Mouse (Mus musculus) forebrain, embryonic 14.5 days (tissue): ENCODE data around the gene Ndrg2. TPM values are rescaled to one million over a fixed set of nuclear protein-coding genes. Genes with fewer than 3 reads are reported as not detected.

Experiments used
- ATAC-seq: fragments of 200-750 bp; cut with Nextera tagmentation; 2 replicates; pipeline ENCODE4 v1.8.0; 2017; ENCODE audit warnings: mild to moderate bottlenecking, moderate library complexity
- DNase-seq: peaks from one replicate; pipeline ENCODE4 v3.0.0-alpha.2; 2015; ENCODE audit warnings: low spot score
- H3K27ac ChIP-seq: fragments of 300-500 bp; sonication (generic); 2 replicates; pipeline ENCODE4 v1.5.1; 2014; ENCODE audit warnings: low read depth, mild to moderate bottlenecking, control low read depth, low read length, moderate library complexity
- H3K27me3 ChIP-seq: fragments of 300-500 bp; sonication (generic); replicated peaks from 2 replicates; pipeline ENCODE4 v1.6.1; 2014; ENCODE audit warnings: low read length, control low read depth, mixed read lengths; ENCODE audit not compliant: control insufficient read depth, insufficient read depth
- H3K36me3 ChIP-seq: fragments of 300-500 bp; sonication (generic); 2 replicates; pipeline ENCODE4 v1.6.1; 2014; ENCODE audit warnings: low read length, control low read depth; ENCODE audit not compliant: control insufficient read depth, insufficient read depth
- H3K4me1 ChIP-seq: fragments of 300-500 bp; sonication (generic); 2 replicates; pipeline ENCODE4 v1.6.1; 2014; ENCODE audit warnings: antibody characterized with exemption, low read length, control low read depth; ENCODE audit not compliant: control insufficient read depth, insufficient read depth
- H3K4me2 ChIP-seq: fragments of 300-500 bp; sonication (generic); 2 replicates; pipeline ENCODE4 v1.6.1; 2014; ENCODE audit warnings: mild to moderate bottlenecking, control low read depth, low read length
- H3K4me3 ChIP-seq: fragments of 300-500 bp; sonication (generic); 2 replicates; pipeline ENCODE4 v1.5.1; 2014; ENCODE audit warnings: low read depth, low read length, control low read depth
- H3K9ac ChIP-seq: fragments of 300-500 bp; sonication (generic); 2 replicates; pipeline ENCODE4 v1.6.1; 2014; ENCODE audit warnings: mild to moderate bottlenecking, low read length, control low read depth, moderate library complexity
- H3K9me3 ChIP-seq: fragments of 300-500 bp; sonication (generic); replicated peaks from 2 replicates; pipeline ENCODE4 v1.6.1; 2016; ENCODE audit warnings: low read length, control low read depth, mixed read lengths; ENCODE audit not compliant: control insufficient read depth
- WGBS: fragments of 180-500 bp; shearing (Covaris S2); extraction: QIAGEN DNeasy Blood & Tissue Kit; methylation state at CpG from one replicate; pipeline ENCODE4 v1.1.7; 2014; 5-methylcytosine and 5-hydroxymethylcytosine counted together
- polyA plus RNA-seq: library from polyadenylated mRNA; unstranded; fragments of >200 nt; fragmentation: Nextera tagmentation; extraction: Ambion mirVana; gene quantifications from 2 replicates; pipeline ENCODE4 v1.2.1, GENCODE M21; 2014

The Ndrg2 gene
- polyA plus RNA-seq, result 127 and 139 TPM in 2 replicates

- H3K4me3 ChIP-seq, result peak within 1 kb of the TSS; percentile 55
- H3K27ac ChIP-seq, result peak within 1 kb of the TSS; percentile 87
- H3K4me2 ChIP-seq, result peak within 1 kb of the TSS; percentile 98
- DNase-seq, result peak; percentile 91
- H3K9me3 ChIP-seq, result no peaks in the 10 kb centered on the region
- peak; percentile 79 for ATAC-seq
- H3K4me1 ChIP-seq, result no peaks in the 10 kb centered on the region; the same call in 1 of the 2 replicates
- H3K36me3 ChIP-seq, result 0 out of 2 replicates have a peak, but pooled peaks cover 5% of the 10 kb centered on the region
- H3K27me3 ChIP-seq, result no peaks in the 10 kb centered on the region
- peak within 1 kb of the TSS; percentile 75 for H3K9ac ChIP-seq
- 1% methylated on average over 21 of the region's 23 CpGs for WGBS
Observed at GRCm38 (mm10) chr14:51913960-51914762, at the start of gene Ndrg2. Gene Ndrg2 (minus strand): TSS chr14:51914158.

DNA sequence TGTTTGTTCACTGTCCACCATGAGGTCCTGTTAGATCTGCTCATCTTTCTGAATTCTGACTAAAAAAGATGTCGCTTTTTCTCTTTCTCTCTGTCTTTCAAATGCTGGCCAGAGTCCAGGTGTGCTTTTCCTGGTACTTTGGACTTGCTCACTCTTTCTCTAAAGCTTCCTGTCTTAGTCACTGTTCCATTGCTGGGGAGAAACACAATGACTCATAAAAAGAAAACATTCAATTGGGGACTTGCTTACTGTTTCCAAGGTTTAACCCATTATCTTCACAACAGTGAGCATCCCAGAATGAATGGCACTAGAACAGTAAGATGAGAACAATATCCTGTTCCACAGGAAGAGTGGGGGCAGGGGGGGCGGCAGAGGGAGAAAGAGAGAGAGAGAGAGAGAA, 46.4 kb upstream of the Ndrg2 start:
- Histone ChIP-seq H3K36me3 (no peaks in the 10 kb centered on the region), H3K9ac (no peak overlapping the region), H3K4me1 (no peaks in the 10 kb centered on the region), H3K27ac (no peak overlapping the region), H3K4me2 (no peak overlapping the region), H3K27me3 (no peaks in the 10 kb centered on the region), H3K4me3 (no peak overlapping the region), H3K9me3 (no peaks in the 10 kb centered on the region)
- no peak for ATAC-seq
- WGBS, result 89% methylated on average over 2 of the region's 2 CpGs
- no peak for DNase-seq

DNA sequence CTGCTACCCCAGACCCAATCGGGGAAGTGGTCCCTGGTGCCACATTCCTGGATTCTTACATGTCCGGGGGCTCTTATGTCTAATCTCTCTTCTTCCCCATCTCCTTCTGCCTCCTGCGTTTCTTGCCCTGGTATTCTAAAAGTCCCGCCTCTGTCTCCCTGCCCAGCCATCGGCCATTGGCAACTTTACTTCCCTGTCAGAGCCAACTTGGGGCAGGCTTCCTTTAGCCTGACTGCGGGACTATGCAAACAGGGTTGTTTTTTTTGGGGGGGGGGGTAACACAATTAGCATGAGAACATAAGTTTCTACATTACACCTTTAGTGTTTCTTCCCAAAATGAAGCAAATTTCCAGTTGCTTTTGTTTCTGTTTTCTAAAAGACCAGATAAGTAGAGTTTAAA, 29.4 kb upstream of the Ndrg2 start:
- Histone ChIP-seq H3K36me3 (no peaks in the 10 kb centered on the region), H3K9me3 (no peaks in the 10 kb centered on the region), H3K9ac (no peak overlapping the region), H3K4me3 (no peak overlapping the region), H3K4me1 (no peaks in the 10 kb centered on the region), H3K27ac (no peak overlapping the region), H3K4me2 (no peak overlapping the region), H3K27me3 (no peaks in the 10 kb centered on the region)
- 85% methylated on average over 6 of the region's 6 CpGs for WGBS
- DNase-seq (no peak), ATAC-seq (no peak)

- H3K4me3 ChIP-seq, result no peak overlapping the region
- no peak overlapping the region for H3K9ac ChIP-seq
- no peak for DNase-seq
- ATAC-seq, result no peak
- H3K27ac ChIP-seq, result no peak overlapping the region
- H3K27me3 ChIP-seq, result no peaks in the 10 kb centered on the region
- no peaks in the 10 kb centered on the region for H3K4me1 ChIP-seq
- no peaks in the 10 kb centered on the region for H3K36me3 ChIP-seq
- 78% methylated on average over 7 of the region's 7 CpGs for WGBS
- no peaks in the 10 kb centered on the region for H3K9me3 ChIP-seq
- H3K4me2 ChIP-seq, result no peak overlapping the region
Observed at GRCm38 (mm10) chr14:51942236-51942635, 28.3 kb upstream of the Ndrg2 start.

DNA sequence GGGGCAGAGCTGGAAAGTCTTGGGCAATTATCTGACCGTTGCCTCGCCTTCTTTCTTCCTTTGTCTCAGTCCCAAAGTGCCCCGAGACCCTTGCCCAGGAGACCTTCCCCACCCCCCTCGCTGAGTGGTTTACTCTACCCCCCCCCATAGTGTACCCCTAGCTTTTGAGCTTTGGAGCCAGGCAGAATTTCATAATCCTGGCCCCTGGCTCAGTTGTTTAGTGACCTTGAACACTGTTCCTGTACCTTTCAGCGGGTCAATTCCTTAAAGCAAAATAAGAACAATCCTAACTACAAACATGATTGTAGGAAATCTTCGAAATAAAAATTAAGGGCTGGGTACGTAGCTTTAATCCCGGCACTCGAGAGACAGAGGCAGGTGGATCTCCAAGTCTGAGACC, 27.6 kb upstream of the Ndrg2 start:
- Histone ChIP-seq H3K36me3 (no peaks in the 10 kb centered on the region), H3K9me3 (no peaks in the 10 kb centered on the region), H3K27ac (no peak overlapping the region), H3K4me1 (no peaks in the 10 kb centered on the region), H3K4me2 (no peak overlapping the region), H3K9ac (no peak overlapping the region), H3K27me3 (no peaks in the 10 kb centered on the region), H3K4me3 (no peak overlapping the region)
- ATAC-seq, result no peak
- WGBS, result 50% methylated on average over 9 of the region's 9 CpGs
- no peak for DNase-seq

DNA sequence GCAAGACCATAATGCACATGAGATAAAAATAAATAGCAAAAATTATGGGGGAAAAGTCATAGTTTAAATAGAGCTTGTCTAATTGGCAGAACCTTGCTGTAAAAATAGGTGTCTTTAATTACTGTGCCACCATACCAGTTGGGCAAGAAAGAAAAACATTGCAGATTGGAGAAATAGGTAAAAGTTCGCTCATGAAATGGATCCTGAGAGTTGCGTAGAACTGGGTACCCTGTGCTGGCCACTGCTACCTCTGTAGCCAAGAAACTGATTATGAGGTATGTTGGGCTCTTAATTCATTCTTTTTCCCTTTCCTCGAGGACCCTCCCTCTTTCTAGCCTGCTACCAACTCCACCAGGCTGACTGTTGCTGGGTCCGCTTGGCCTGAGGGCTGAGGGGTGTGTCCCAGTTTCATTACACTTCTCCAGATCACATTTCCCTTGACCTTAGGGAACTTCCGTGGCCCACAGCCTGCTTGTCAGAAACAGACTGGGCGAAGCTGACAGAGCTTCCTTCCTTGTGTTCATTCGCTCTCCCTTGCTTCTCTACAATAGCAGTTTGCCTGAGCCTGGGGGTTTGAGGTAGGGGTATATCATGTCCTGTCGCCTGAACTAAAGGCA, 27.1 kb upstream of the Ndrg2 start:
- Histone ChIP-seq H3K36me3 (no peaks in the 10 kb centered on the region), H3K4me3 (no peak overlapping the region), H3K27me3 (no peaks in the 10 kb centered on the region), H3K27ac (no peak overlapping the region), H3K9ac (no peak overlapping the region), H3K9me3 (no peaks in the 10 kb centered on the region), H3K4me2 (no peak overlapping the region), H3K4me1 (no peaks in the 10 kb centered on the region)
- DNase-seq, result no peak
- 40% methylated on average over 8 of the region's 8 CpGs for WGBS
- ATAC-seq, result no peak

DNA sequence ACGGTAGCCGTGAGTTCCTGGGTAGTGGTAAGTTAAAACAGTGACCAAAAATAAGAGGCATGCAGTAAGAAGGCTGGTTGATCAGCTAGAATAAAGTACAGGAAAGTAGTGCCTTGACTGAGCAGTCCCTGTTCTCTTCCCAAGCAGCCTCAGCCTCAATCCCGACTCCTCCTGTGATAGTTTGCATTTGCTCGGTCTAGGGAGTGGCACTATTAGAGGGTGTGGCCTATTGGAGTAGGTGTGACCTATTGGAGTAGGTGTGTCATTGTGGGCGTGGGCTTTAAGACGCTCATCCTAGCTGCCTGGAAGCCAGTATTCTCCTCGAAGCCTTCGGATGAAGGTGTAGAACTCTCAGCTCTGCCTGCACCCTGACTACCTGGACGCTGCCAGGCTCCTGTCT, 25.0 kb upstream of the Ndrg2 start:
- H3K27me3 ChIP-seq, result no peaks in the 10 kb centered on the region
- H3K4me2 ChIP-seq, result no peak overlapping the region
- H3K9me3 ChIP-seq, result no peaks in the 10 kb centered on the region
- no peak overlapping the region for H3K9ac ChIP-seq
- WGBS, result 85% methylated on average over 9 of the region's 9 CpGs
- no peak overlapping the region for H3K27ac ChIP-seq
- DNase-seq (no peak), ATAC-seq (no peak)
- no peaks in the 10 kb centered on the region for H3K4me1 ChIP-seq
- no peak overlapping the region for H3K4me3 ChIP-seq
- H3K36me3 ChIP-seq, result no peaks in the 10 kb centered on the region

DNA sequence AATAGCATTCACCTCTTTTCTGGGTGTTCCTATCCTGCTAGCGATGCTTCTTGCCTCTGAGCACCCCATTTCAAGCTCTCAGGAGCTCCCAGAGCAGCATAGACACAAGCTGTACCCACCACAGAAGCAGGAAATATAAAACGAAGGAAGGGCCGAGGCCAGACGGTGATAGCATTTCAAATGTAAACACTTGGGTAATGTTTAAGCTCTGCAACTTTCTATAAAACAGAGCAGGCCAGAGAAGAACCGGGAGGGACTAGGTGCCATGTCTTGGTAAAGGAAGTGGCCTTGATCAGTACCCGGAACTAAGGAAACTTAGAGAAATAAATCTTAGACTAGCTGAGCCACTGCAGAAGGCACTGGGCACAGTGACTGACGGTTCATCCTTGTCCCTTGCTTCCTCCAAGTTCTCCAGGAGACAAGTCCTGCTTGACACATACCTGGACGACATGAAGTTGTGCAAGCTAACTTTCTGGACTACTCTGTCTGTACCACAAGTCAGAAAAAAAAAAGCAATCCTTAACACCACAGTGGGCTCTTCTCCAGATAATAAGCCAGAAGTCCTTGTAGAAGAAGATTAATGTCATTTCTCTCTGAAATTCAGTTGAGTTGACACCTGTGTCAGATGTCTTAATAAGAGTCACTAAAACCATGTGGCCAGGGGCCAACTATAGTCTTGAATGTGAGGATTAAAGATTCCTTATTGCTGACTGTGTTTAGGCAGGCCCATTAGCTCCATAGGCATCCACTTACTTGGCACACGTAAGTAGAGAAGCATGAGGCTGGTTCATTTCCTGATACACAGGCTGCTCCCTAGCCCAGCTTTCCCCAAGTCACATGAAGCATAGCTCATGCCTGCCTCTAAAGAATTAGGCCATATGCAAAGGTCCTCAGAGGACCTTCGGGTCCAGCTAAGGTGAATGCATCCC, 18.4 kb upstream of the Ndrg2 start:
- Histone ChIP-seq H3K27me3 (no peaks in the 10 kb centered on the region), H3K9ac (no peak overlapping the region), H3K9me3 (no peaks in the 10 kb centered on the region), H3K27ac (no peak overlapping the region), H3K4me3 (no peak overlapping the region), H3K36me3 (no peaks in the 10 kb centered on the region), H3K4me2 (no peak overlapping the region), H3K4me1 (no peaks in the 10 kb centered on the region)
- no peak for ATAC-seq
- 84% methylated on average over 10 of the region's 10 CpGs for WGBS
- no peak for DNase-seq
